In the genomic region with DNA sequence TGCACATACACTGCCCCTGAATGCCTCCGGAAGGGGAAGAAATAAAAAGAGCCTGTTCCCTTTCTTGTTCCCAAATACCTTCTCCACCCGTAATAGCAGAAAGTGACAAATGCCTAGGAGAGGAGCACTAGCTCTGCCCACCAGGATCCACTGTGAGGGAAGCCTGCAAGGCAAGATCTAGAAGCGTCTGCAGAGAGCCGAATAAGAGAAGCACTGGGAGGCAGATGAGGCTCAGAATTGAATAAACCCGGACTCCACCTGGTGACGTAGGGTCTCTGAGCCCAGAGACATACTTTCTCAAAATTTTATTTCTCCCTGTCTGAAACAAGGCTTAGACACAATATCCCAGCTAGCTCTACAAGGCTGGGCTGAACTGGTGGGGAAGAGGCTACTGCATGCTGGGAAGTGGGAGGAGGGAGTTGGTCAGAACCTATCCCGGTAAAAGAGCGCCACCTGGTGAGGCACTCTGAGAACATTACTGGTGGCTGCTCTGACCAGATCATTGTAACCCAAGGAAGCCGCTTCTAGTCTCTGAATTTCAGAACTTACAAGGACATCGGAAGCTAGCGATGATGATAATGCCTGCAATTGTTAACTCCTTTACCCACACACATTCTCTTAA, we compare ENCODE assay signal across 8 mouse cellular contexts. TPM values are rescaled to one million over a fixed set of nuclear protein-coding genes. Genes with fewer than 3 reads are reported as not detected.
DNase-seq lines count a peak whose midpoint lies in the region; ATAC-seq and TF ChIP-seq lines count a peak whose summit lies in the region.

No protein-coding gene starts in this region.

- peak; percentile 90 for ATAC-seq in hindbrain, embryonic 12.5 days (ENCODE audit: low FRiP score)
- peak; percentile 93 for ATAC-seq in lung, postnatal 0 days

- H3K9ac ChIP-seq in hindbrain, embryonic 12.5 days, result 0 out of 2 replicates have a peak overlapping the region, but pooled peaks have one; percentile 2
- no peak overlapping the region for H3K9ac ChIP-seq in lung, postnatal 0 days (replicated peaks; ENCODE audit: low read depth)

- peaks cover 5% of the 10 kb centered on the region; the same call in 1 of the 2 replicates for H3K4me1 ChIP-seq in hindbrain, embryonic 12.5 days
- H3K4me1 ChIP-seq in lung, postnatal 0 days (ENCODE audit: insufficient read depth, low read depth, low read length), result no peaks in the 10 kb centered on the region

- no peak overlapping the region for H3K27ac ChIP-seq in hindbrain, embryonic 12.5 days
- no peak overlapping the region for H3K27ac ChIP-seq in lung, postnatal 0 days (ENCODE audit: low read length)

- peak; percentile 76 for DNase-seq in Muller cell, postnatal 12 days (ENCODE audit: inconsistent ontology term)
- DNase-seq in cerebellum, adult 9-11 months, result peak; percentile 87
- DNase-seq in frontal cortex, postnatal 10 days (ENCODE audit: low spot score in 2 of 2), result peak; percentile 66 to 89
- DNase-seq in layer of hippocampus, postnatal 10 days (ENCODE audit: low spot score in 2 of 2), result peak; percentile 93 to 94
- DNase-seq in lung, postnatal 0 days (ENCODE audit: low spot score), result peak; percentile 94
- DNase-seq in ovary, postnatal 36 days (ENCODE audit: low spot score), result peak; percentile 86
- DNase-seq in thymus, postnatal 14 days, result peak; percentile 85

- H3K4me2 ChIP-seq in hindbrain, embryonic 12.5 days (replicated peaks), result no peak overlapping the region
- peak overlapping the region; percentile 17; the same call in 1 of the 2 replicates for H3K4me2 ChIP-seq in lung, postnatal 0 days (replicated peaks; ENCODE audit: low read depth, low read length)

- no peaks in the 10 kb centered on the region for H3K9me3 ChIP-seq in hindbrain, embryonic 12.5 days (replicated peaks)
- H3K9me3 ChIP-seq in lung, postnatal 0 days (ENCODE audit: low read length), result no peaks in the 10 kb centered on the region

- 31% methylated on average over 11 of the region's 11 CpGs for WGBS in hindbrain, embryonic 12.5 days
- WGBS in lung, postnatal 0 days, result 32% methylated on average over 11 of the region's 11 CpGs

- TF ChIP-seq CTCF in lung, postnatal 0 days (IDR thresholded peaks at IDR 0.05), result peak; percentile 94

- no peak for TF ChIP-seq EP300 in lung, postnatal 0 days (IDR thresholded peaks at IDR 0.05)

- no peaks in the 10 kb centered on the region for H3K36me3 ChIP-seq in hindbrain, embryonic 12.5 days
- no peaks in the 10 kb centered on the region for H3K36me3 ChIP-seq in lung, postnatal 0 days (ENCODE audit: insufficient read depth, low read length)

- no peaks in the 10 kb centered on the region for H3K27me3 ChIP-seq in hindbrain, embryonic 12.5 days
- no peaks in the 10 kb centered on the region for H3K27me3 ChIP-seq in lung, postnatal 0 days (replicated peaks; ENCODE audit: insufficient read depth, low read length)

- H3K4me3 ChIP-seq in hindbrain, embryonic 12.5 days, result no peak overlapping the region
- H3K4me3 ChIP-seq in lung, postnatal 0 days (ENCODE audit: low read depth, low read length), result no peak overlapping the region

RNA-seq across cellular contexts. Expression of gene Thumpd3, which starts 45.2 kb away (rescaled TPM):
- 56.6 and 63.3 TPM in 2 replicates for polyA plus RNA-seq in hindbrain, embryonic 12.5 days (2016; fragmentation: Nextera tagmentation; extraction: Ambion mirVana)
- total RNA-seq in layer of hippocampus, postnatal 10 days (2021), result 10 to 100 TPM; 38.5 to 41.6 TPM
- polyA plus RNA-seq in lung, postnatal 0 days (2015; fragmentation: Nextera tagmentation; extraction: Ambion mirVana), result 24.0 and 25.3 TPM in 2 replicates

RNA-seq across cellular contexts. Expression of gene Srgap3, which starts 53.7 kb away (rescaled TPM):
- 44.8 and 48.9 TPM in 2 replicates for polyA plus RNA-seq in hindbrain, embryonic 12.5 days (2016; fragmentation: Nextera tagmentation; extraction: Ambion mirVana)
- total RNA-seq in layer of hippocampus, postnatal 10 days (2021), result 100 to 1,000 TPM; 256 to 268 TPM
- polyA plus RNA-seq in lung, postnatal 0 days (2015; fragmentation: Nextera tagmentation; extraction: Ambion mirVana), result 0.30 and 0.35 TPM in 2 replicates

Comparison
In these comparisons a context has a peak if more than half of its experiments do, and no peak if none do; other contexts are left out.
1. RNA of gene Srgap3, which starts 53.7 kb away (polyA plus RNA-seq): 44.8 to 48.9 TPM in hindbrain, embryonic 12.5 days; 0.30 to 0.35 TPM in lung, postnatal 0 days; every median in the first group is over 10 times any median in the second.
2. Peak in every context shown above with its lines, with median percentiles within 50 percentile points of each other: DNase-seq.